Mouse (Mus musculus) embryonic fibroblast, embryonic 13.5 days (primary cell): ENCODE results near the gene Adap1. TPM values are rescaled to one million over a fixed set of nuclear protein-coding genes. Genes with fewer than 3 reads are reported as not detected.

Experiments used
- H3K27ac ChIP-seq: 2 replicates; pipeline ENCODE4 v1.5.1; 2012; ENCODE audit warnings: low read length, control low read depth, inconsistent platforms; ENCODE audit not compliant: insufficient read depth
- H3K4me1 ChIP-seq: 2 replicates; pipeline ENCODE4 v1.6.1; 2011; ENCODE audit warnings: low read length; ENCODE audit not compliant: control insufficient read depth, insufficient read depth
- H3K4me3 ChIP-seq: 2 replicates; pipeline ENCODE4 v1.5.1; 2011; ENCODE audit warnings: mild to moderate bottlenecking, control low read depth, low read length; ENCODE audit not compliant: insufficient read depth
- CTCF ChIP-seq: IDR thresholded peaks from 2 replicates; pipeline ENCODE4 v1.5.1; 2011; ENCODE audit warnings: mild to moderate bottlenecking, control low read depth, low read length, moderate library complexity, borderline replicate concordance; ENCODE audit not compliant: insufficient read depth
- POLR2A ChIP-seq: IDR thresholded peaks from 2 replicates; pipeline ENCODE4 v1.6.1; 2011; ENCODE audit warnings: low read depth, mild to moderate bottlenecking, control low read depth, low read length, moderate library complexity
- polyA plus RNA-seq: library from polyadenylated mRNA; stranded (reverse); fragments of >200 nt; gene quantifications from 2 replicates; pipeline ENCODE4 v1.2.4, GENCODE M21; 2011; ENCODE audit warnings: low read depth; ENCODE audit not compliant: missing spikeins, insufficient read length

Gene Adap1
- polyA plus RNA-seq, result 0.54 TPM in 1 of 2 replicates, not detected in the other

- no peaks in the 10 kb centered on the region for H3K4me1 ChIP-seq
- H3K27ac ChIP-seq, result no peak within 1 kb of the TSS
- H3K4me3 ChIP-seq, result peak within 1 kb of the TSS; percentile 25; the same call in 1 of the 2 replicates
- TF ChIP-seq POLR2A (no peak), CTCF (peak; percentile 2; the same call in 1 of the 2 replicates)
Observed at GRCm38 (mm10) chr5:139325395-139325966, at the start of gene Adap1. Adap1 (minus strand) TSS chr5:139325622.

- Histone ChIP-seq H3K4me3 (no peak overlapping the region), H3K27ac (no peak overlapping the region), H3K4me1 (peaks cover 20% of the 10 kb centered on the region)
- TF ChIP-seq POLR2A, result no peak
- no peak for TF ChIP-seq CTCF
Observed at GRCm38 (mm10) chr5:139374841-139375240, 49.4 kb upstream of the Adap1 start.

- TF ChIP-seq CTCF (no peak), POLR2A (no peak)
- Histone ChIP-seq H3K4me1 (peaks cover 17% of the 10 kb centered on the region), H3K4me3 (no peak overlapping the region), H3K27ac (no peak overlapping the region)
Observed at GRCm38 (mm10) chr5:139373889-139374444, 48.5 kb upstream of the Adap1 start.

GRCm38 (mm10) chr5:139373126-139373525 lies 47.7 kb upstream of the Adap1 start:
- no peak overlapping the region for H3K27ac ChIP-seq
- peaks cover 12% of the 10 kb centered on the region for H3K4me1 ChIP-seq
- TF ChIP-seq POLR2A, result no peak
- no peak for TF ChIP-seq CTCF
- H3K4me3 ChIP-seq, result no peak overlapping the region

GRCm38 (mm10) chr5:139371631-139372401 lies 46.4 kb upstream of the Adap1 start:
- TF ChIP-seq POLR2A (peak; percentile 96), CTCF (no peak)
- peaks cover 4% of the 10 kb centered on the region; the same call in 1 of the 2 replicates for H3K4me1 ChIP-seq
- no peak overlapping the region for H3K27ac ChIP-seq
- peak overlapping the region; percentile 58 for H3K4me3 ChIP-seq

- peaks cover 4% of the 10 kb centered on the region; the same call in 1 of the 2 replicates for H3K4me1 ChIP-seq
- no peak for TF ChIP-seq POLR2A
- TF ChIP-seq CTCF, result no peak
- H3K4me3 ChIP-seq, result no peak overlapping the region
- H3K27ac ChIP-seq, result no peak overlapping the region
Observed at GRCm38 (mm10) chr5:139371118-139371517, 45.7 kb upstream of the Adap1 start.

GRCm38 (mm10) chr5:139370336-139370735 lies 44.9 kb upstream of the Adap1 start:
- TF ChIP-seq CTCF (no peak), POLR2A (no peak)
- peaks cover 4% of the 10 kb centered on the region; the same call in 1 of the 2 replicates for H3K4me1 ChIP-seq
- no peak overlapping the region for H3K27ac ChIP-seq
- H3K4me3 ChIP-seq, result no peak overlapping the region

- Histone ChIP-seq H3K27ac (no peak overlapping the region), H3K4me3 (no peak overlapping the region), H3K4me1 (no peaks in the 10 kb centered on the region)
- TF ChIP-seq CTCF, result no peak
- no peak for TF ChIP-seq POLR2A
Observed at GRCm38 (mm10) chr5:139368638-139369320, 43.4 kb upstream of the Adap1 start.

- H3K27ac ChIP-seq, result no peak overlapping the region
- TF ChIP-seq CTCF (no peak), POLR2A (no peak)
- H3K4me3 ChIP-seq, result no peak overlapping the region
- H3K4me1 ChIP-seq, result no peaks in the 10 kb centered on the region
Observed at GRCm38 (mm10) chr5:139367884-139368458, 42.5 kb upstream of the Adap1 start.
